Mouse (Mus musculus) embryonic facial prominence, embryonic 15.5 days (tissue): ENCODE results near the gene Gm28845. TPM values are rescaled to one million over a fixed set of nuclear protein-coding genes. Genes with fewer than 3 reads are reported as not detected.

Experiments
- ATAC-seq: fragments of 200-750 bp; cut with Nextera tagmentation; 2 replicates; pipeline ENCODE4 v1.8.0; 2017; ENCODE audit warnings: low read depth, moderate TSS enrichment; ENCODE audit not compliant: insufficient number of reproducible peaks, low FRiP score, low TSS enrichment
- H3K27ac ChIP-seq: fragments of 300-500 bp; sonication (generic); replicated peaks from 2 replicates; pipeline ENCODE4 v1.5.1; 2015; ENCODE audit warnings: mild to moderate bottlenecking, inconsistent platforms
- H3K27me3 ChIP-seq: fragments of 300-500 bp; sonication (generic); 2 replicates; pipeline ENCODE4 v1.6.1; 2015; ENCODE audit warnings: inconsistent platforms
- H3K36me3 ChIP-seq: fragments of 300-500 bp; sonication (generic); 2 replicates; pipeline ENCODE4 v1.6.1; 2015; ENCODE audit warnings: mild to moderate bottlenecking, inconsistent platforms
- H3K4me1 ChIP-seq: fragments of 300-500 bp; sonication (generic); 2 replicates; pipeline ENCODE4 v1.6.1; 2015; ENCODE audit warnings: inconsistent platforms
- H3K4me2 ChIP-seq: fragments of 300-500 bp; sonication (generic); replicated peaks from 2 replicates; pipeline ENCODE4 v1.6.1; 2015; ENCODE audit warnings: mild to moderate bottlenecking, inconsistent platforms
- H3K4me3 ChIP-seq: fragments of 300-500 bp; sonication (generic); replicated peaks from 2 replicates; pipeline ENCODE4 v1.5.1; 2015; ENCODE audit warnings: mild to moderate bottlenecking, inconsistent platforms
- H3K9ac ChIP-seq: fragments of 300-500 bp; sonication (generic); 2 replicates; pipeline ENCODE4 v1.6.1; 2015; ENCODE audit warnings: inconsistent platforms
- H3K9me3 ChIP-seq: fragments of 300-500 bp; sonication (generic); replicated peaks from 2 replicates; pipeline ENCODE4 v1.6.1; 2016; ENCODE audit warnings: inconsistent platforms
- WGBS: fragments of 180-500 bp; shearing (Covaris S2); methylation state at CpG from one replicate; pipeline ENCODE4 v1.1.7; 2015; 5-methylcytosine and 5-hydroxymethylcytosine counted together
- polyA plus RNA-seq: library from polyadenylated mRNA; unstranded; fragments of >200 nt; fragmentation: Nextera tagmentation; extraction: Ambion mirVana; gene quantifications from 2 replicates; pipeline ENCODE4 v1.2.1, GENCODE M21; 2015

The Gm28845 gene
- polyA plus RNA-seq, 1 experiment from 2014 or later: not detected

DNA sequence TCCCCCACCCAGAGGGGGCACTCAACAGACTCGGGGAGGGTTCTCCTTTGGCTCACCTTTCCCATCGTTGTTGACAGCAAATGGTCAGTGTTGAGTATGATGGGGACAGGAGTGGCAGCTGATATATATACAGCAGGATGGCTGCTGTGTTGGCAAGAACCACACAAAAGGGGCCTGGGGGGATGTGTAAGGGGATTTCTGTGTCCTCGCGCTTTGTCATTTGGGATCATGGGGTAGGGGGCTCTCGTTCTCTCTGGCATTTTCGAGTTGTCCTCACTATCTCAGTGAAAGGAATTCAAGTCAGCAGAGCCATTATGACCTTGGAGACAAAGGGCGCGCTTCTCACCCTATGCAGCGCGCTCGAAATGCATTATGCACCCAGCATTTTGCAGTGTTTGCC is 16.1 kb downstream of the Gm28845 start, which contains the start of gene Cryga:
Gene Cryga, minus strand, starts transcription at position 101 of the 400 bp plus-strand sequence.
- no peak within 1 kb of the TSS for H3K4me2 ChIP-seq
- 91% methylated on average over 11 of the region's 11 CpGs for WGBS
- H3K27me3 ChIP-seq: no peaks in the 10 kb centered on the region
- no peak within 1 kb of the TSS for H3K4me3 ChIP-seq
- H3K4me1 ChIP-seq: no peaks in the 10 kb centered on the region
- no peak for ATAC-seq
- H3K36me3 ChIP-seq: no peaks in the 10 kb centered on the region
- no peaks in the 10 kb centered on the region for H3K9me3 ChIP-seq
- H3K9ac ChIP-seq: no peak within 1 kb of the TSS
- no peak within 1 kb of the TSS for H3K27ac ChIP-seq

DNA sequence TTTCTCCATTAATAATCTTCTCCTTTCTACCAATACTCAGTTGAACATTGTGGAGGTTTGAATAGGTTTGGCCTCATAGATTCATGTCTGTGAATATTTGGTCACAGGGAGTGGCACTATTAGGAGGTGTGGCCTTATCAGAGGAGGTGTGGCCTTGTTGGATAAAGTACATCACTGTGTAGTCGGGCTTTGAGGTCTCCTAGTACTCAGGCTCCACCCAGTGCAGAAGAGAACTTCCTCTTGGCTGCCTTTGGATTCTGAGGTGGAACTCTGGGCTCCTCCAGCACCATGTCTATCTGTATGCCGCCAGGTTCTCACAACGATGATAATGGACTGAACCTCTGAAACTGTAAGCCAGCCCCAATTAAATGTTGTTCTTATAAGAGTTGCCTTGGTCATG is 22.4 kb downstream of the Gm28845 start:
- no peaks in the 10 kb centered on the region for H3K36me3 ChIP-seq
- H3K4me1 ChIP-seq: no peaks in the 10 kb centered on the region
- H3K27ac ChIP-seq: no peak overlapping the region
- H3K9me3 ChIP-seq: no peaks in the 10 kb centered on the region
- H3K4me2 ChIP-seq: no peak overlapping the region
- H3K9ac ChIP-seq: no peak overlapping the region
- H3K27me3 ChIP-seq: no peaks in the 10 kb centered on the region
- no peak for ATAC-seq
- WGBS: 82% methylated on average over 3 of the region's 3 CpGs
- no peak overlapping the region for H3K4me3 ChIP-seq

GRCm38 (mm10) chr1:65091566-65091965 is 27.8 kb downstream of the Gm28845 start:
- no peak overlapping the region for H3K4me3 ChIP-seq
- no peak for ATAC-seq
- 72% methylated on average over 3 of the region's 3 CpGs for WGBS
- no peaks in the 10 kb centered on the region for H3K4me1 ChIP-seq
- no peaks in the 10 kb centered on the region for H3K27me3 ChIP-seq
- no peak overlapping the region for H3K27ac ChIP-seq
- H3K9ac ChIP-seq: no peak overlapping the region
- no peaks in the 10 kb centered on the region for H3K9me3 ChIP-seq
- no peaks in the 10 kb centered on the region for H3K36me3 ChIP-seq
- H3K4me2 ChIP-seq: no peak overlapping the region

DNA sequence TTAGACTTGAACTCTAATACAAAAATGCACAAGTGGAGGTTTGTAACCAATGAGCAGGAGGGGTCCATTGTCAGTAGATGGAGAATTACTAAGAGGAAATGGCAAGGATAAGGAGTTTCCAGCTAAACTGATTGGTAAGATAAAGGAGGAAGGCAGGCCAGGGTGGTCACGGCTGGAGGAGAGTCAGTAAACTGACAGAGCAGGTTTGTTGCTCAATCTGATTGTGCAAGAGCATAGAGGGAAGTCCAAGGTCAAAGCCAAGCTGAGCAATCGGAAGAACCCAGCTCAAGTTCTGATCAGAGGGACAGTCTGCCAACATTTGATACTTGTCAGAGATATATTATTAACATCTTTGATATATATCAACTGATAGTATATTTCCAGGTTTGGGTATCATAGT is 29.0 kb downstream of the Gm28845 start:
- no peaks in the 10 kb centered on the region for H3K4me1 ChIP-seq
- no peak overlapping the region for H3K9ac ChIP-seq
- H3K27ac ChIP-seq: no peak overlapping the region
- H3K36me3 ChIP-seq: no peaks in the 10 kb centered on the region
- no peaks in the 10 kb centered on the region for H3K9me3 ChIP-seq
- 60% methylated on average over 2 of the region's 2 CpGs for WGBS
- no peak for ATAC-seq
- H3K27me3 ChIP-seq: no peaks in the 10 kb centered on the region
- H3K4me3 ChIP-seq: no peak overlapping the region
- no peak overlapping the region for H3K4me2 ChIP-seq

- WGBS: 75% methylated on average over 6 of the region's 6 CpGs
- Histone ChIP-seq H3K27me3 (no peaks in the 10 kb centered on the region), H3K4me2 (no peak overlapping the region), H3K4me1 (no peaks in the 10 kb centered on the region), H3K36me3 (no peaks in the 10 kb centered on the region), H3K27ac (no peak overlapping the region), H3K9me3 (no peaks in the 10 kb centered on the region), H3K9ac (no peak overlapping the region), H3K4me3 (no peak overlapping the region)
- no peak for ATAC-seq
Observed at GRCm38 (mm10) chr1:65088567-65089356, 30.6 kb downstream of the Gm28845 start.

GRCm38 (mm10) chr1:65082188-65082587 is 37.2 kb downstream of the Gm28845 start, which contains the start of gene Crygb:
Gene Crygb (minus strand): TSS chr1:65082288.
- WGBS: 27% methylated on average over 7 of the region's 7 CpGs
- no peaks in the 10 kb centered on the region for H3K9me3 ChIP-seq
- ATAC-seq: no peak

DNA sequence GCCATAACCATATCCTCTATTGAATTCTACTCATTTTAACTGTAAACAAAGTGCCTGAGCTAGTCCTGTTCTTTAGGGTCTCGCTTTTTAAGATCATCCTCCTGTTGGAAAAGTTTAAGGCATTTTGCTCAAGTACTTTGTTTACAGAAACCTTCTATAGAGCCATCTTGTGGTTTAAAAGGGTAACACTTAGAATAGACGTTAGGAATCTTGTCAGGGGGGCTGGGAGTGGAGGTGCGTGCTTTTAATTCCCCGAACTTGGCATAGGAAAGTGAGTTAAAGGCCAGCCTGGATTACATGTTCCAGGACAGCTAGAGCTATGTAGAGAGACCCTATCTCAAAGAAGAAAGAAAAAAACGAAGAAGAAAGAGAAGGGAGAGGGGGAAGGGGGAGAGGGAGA is 43.8 kb downstream of the Gm28845 start:
- Histone ChIP-seq H3K4me1 (no peaks in the 10 kb centered on the region), H3K9ac (no peak overlapping the region), H3K9me3 (no peaks in the 10 kb centered on the region), H3K36me3 (no peaks in the 10 kb centered on the region), H3K27me3 (no peaks in the 10 kb centered on the region), H3K4me2 (no peak overlapping the region), H3K4me3 (no peak overlapping the region), H3K27ac (no peak overlapping the region)
- ATAC-seq: no peak
- 12% methylated on average over 5 of the region's 5 CpGs for WGBS

More at GRCm38 (mm10) chr1:65082188-65082587, 37.2 kb downstream of the Gm28845 start, which contains the start of gene Crygb:
- Histone ChIP-seq H3K27ac (no peak within 1 kb of the TSS), H3K4me1 (peaks cover 3% of the 10 kb centered on the region; the same call in 1 of the 2 replicates), H3K9ac (no peak within 1 kb of the TSS), H3K4me3 (no peak within 1 kb of the TSS), H3K36me3 (no peaks in the 10 kb centered on the region), H3K4me2 (0 out of 2 replicates have a peak within 1 kb of the TSS, but pooled peaks have one; percentile 21), H3K27me3 (no peaks in the 10 kb centered on the region)

DNA sequence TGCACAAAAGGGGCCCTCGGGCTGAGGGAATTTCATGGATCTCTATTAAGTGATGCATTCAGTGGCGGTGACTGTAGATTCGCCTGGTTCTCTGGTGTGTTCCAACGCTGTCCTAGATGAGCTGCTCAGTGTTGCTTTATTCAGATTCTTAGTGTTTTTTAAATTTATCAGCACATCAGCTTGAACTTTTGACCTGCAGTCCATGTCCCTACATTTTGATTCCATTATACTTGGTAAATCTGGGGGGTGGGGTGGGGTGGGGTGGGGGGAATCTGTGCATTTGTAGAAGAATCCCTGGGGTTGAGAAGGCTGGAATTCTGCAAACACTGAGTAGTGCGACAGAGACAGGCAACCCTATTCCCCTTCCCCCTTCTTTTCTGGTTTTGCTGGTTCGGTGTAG is 45.8 kb downstream of the Gm28845 start, which contains the start of gene Crygc:
Gene Crygc, minus strand, starts transcription at position 101 of the 400 bp plus-strand sequence.
- no peak for ATAC-seq
- no peaks in the 10 kb centered on the region for H3K36me3 ChIP-seq
- H3K4me3 ChIP-seq: no peak within 1 kb of the TSS
- H3K9me3 ChIP-seq: no peaks in the 10 kb centered on the region
- H3K27ac ChIP-seq: no peak within 1 kb of the TSS
- H3K4me2 ChIP-seq: no peak within 1 kb of the TSS
- WGBS: 54% methylated on average over 6 of the region's 6 CpGs
- H3K9ac ChIP-seq: no peak within 1 kb of the TSS
- H3K27me3 ChIP-seq: no peaks in the 10 kb centered on the region
- no peaks in the 10 kb centered on the region for H3K4me1 ChIP-seq

DNA sequence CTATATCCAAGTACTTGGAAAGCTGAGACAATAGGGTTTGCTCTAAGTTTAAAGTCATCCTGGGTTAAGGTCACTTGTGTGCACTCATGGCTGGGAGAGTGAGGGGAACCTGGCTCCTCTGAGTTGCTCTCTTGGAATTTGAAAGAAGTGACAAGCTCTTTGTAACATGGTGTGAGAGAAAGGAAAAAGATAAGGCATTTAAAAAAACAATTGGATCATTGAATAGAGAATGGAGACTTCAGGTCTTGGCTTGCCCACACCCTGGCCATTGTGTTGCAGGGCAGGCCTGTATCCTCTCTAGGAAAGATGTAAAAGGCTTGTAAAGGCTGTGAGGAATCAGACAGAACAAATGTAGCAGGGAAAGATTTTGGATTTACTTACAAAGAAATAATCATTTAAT is 51.5 kb downstream of the Gm28845 start:
- H3K4me3 ChIP-seq: no peak overlapping the region
- no peaks in the 10 kb centered on the region for H3K27me3 ChIP-seq
- H3K36me3 ChIP-seq: no peaks in the 10 kb centered on the region
- no peaks in the 10 kb centered on the region for H3K4me1 ChIP-seq
- no peaks in the 10 kb centered on the region for H3K9me3 ChIP-seq
- H3K4me2 ChIP-seq: no peak overlapping the region
- no peak overlapping the region for H3K27ac ChIP-seq
- no peak overlapping the region for H3K9ac ChIP-seq
- no peak for ATAC-seq

DNA sequence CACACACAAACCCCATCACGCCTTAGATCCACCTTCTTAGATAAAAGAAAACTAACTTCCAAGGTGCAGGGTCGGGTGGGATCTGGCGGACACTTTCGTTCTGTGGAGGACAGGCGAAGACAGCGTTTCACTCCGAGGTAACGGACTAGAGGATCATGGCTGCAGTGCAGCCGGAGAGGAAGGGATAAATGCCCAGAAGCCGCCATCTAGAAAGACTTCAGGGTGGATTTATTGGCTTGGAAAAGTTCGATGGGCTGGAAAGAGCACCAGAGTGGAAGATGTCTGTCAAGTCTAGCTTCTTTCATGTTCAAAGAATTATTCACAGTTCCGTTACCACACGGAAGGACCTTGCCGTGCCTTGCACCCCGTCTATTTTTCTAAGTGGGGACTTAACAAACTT is 55.2 kb downstream of the Gm28845 start:
- H3K9ac ChIP-seq: no peak overlapping the region
- no peaks in the 10 kb centered on the region for H3K27me3 ChIP-seq
- H3K9me3 ChIP-seq: no peaks in the 10 kb centered on the region
- H3K4me2 ChIP-seq: no peak overlapping the region
- no peaks in the 10 kb centered on the region for H3K36me3 ChIP-seq
- WGBS: 84% methylated on average over 15 of the region's 15 CpGs
- H3K4me3 ChIP-seq: no peak overlapping the region
- no peaks in the 10 kb centered on the region for H3K4me1 ChIP-seq
- no peak for ATAC-seq
- H3K27ac ChIP-seq: no peak overlapping the region

DNA sequence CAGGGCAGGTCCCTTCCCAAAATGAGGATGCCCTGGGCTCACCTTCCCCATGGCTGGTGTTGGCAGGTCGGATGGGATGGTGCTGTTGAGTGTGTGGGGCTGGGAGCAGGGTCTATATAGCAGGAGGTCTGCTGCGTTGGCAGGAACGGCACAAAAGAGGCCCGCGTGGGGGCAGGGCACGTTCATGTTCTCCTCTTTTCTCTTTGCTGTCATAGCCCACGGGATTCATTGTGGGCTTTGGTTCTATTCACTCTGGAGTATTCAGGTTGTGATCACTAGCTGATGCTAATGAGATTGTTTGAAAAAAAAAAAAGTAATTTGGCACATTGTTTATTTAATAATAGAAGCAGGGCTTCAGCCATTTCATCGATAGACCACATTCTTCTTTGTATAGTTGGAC is 56.0 kb downstream of the Gm28845 start, which contains the start of gene Crygd:
Gene Crygd, minus strand, starts transcription at position 101 of the 400 bp plus-strand sequence.
- WGBS: 87% methylated on average over 8 of the region's 8 CpGs
- Histone ChIP-seq H3K4me1 (no peaks in the 10 kb centered on the region), H3K4me3 (no peak within 1 kb of the TSS), H3K27me3 (no peaks in the 10 kb centered on the region), H3K36me3 (no peaks in the 10 kb centered on the region), H3K9me3 (no peaks in the 10 kb centered on the region), H3K9ac (no peak within 1 kb of the TSS), H3K27ac (no peak within 1 kb of the TSS), H3K4me2 (no peak within 1 kb of the TSS)
- no peak for ATAC-seq

- 21% methylated on average over 2 of the region's 2 CpGs for WGBS
- Histone ChIP-seq H3K27ac (no peak overlapping the region), H3K9me3 (no peaks in the 10 kb centered on the region), H3K36me3 (no peaks in the 10 kb centered on the region), H3K4me3 (no peak overlapping the region), H3K9ac (no peak overlapping the region), H3K4me1 (no peaks in the 10 kb centered on the region), H3K27me3 (no peaks in the 10 kb centered on the region), H3K4me2 (no peak overlapping the region)
- no peak for ATAC-seq
Observed at GRCm38 (mm10) chr1:65052140-65052539, 67.2 kb downstream of the Gm28845 start.
